Mouse (Mus musculus) left cerebral cortex, adult 8-10 months (tissue): ENCODE data around the gene Zfp946. TPM values are rescaled to one million over a fixed set of nuclear protein-coding genes. Genes with fewer than 3 reads are reported as not detected.

Experiments
- DNase-seq, 2 experiments: peaks; one replicate each; pipeline ENCODE4 v3.0.0; 2022; ENCODE audit warnings: low spot score in 2 of 2
- total RNA-seq, 4 experiments: library from RNA; stranded (reverse); gene quantifications; 2 replicates each; pipeline ENCODE4 v1.2.4; 2022

Zfp946 gene
- total RNA-seq, result 10 to 100 TPM; 11.6 to 15.9 (median 13.1) TPM

- peak; percentile 54 to 57 for DNase-seq
Observed at GRCm38 (mm10) chr17:22423952-22424617, at the start of gene Zfp946. TSS of gene Zfp946 (plus strand) at chr17:22424222.

DNA sequence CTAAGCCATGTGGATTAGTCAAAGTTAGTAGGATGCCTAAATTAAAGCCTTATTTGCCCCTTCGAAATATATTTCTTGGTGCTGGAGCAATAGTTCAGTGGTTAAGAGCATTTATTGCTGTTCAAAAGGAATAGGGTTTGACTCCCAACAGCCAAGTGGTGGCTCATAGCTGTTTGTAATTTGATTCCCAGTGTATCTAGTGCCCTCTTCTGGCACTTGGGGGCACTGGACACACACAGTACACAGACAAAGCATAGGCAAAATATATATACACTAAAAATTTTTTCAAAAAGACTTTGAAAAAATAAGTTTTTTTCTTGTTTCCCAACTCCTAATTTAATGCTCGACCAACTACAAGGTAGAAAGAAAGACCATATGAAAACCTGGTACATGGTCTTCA is 13.3 kb upstream of the Zfp946 start:
- DNase-seq, result no peak

GRCm38 (mm10) chr17:22417510-22417909 is 6.5 kb upstream of the Zfp946 start:
- peak in 1 of 2 experiments; percentile 37 for DNase-seq

DNA sequence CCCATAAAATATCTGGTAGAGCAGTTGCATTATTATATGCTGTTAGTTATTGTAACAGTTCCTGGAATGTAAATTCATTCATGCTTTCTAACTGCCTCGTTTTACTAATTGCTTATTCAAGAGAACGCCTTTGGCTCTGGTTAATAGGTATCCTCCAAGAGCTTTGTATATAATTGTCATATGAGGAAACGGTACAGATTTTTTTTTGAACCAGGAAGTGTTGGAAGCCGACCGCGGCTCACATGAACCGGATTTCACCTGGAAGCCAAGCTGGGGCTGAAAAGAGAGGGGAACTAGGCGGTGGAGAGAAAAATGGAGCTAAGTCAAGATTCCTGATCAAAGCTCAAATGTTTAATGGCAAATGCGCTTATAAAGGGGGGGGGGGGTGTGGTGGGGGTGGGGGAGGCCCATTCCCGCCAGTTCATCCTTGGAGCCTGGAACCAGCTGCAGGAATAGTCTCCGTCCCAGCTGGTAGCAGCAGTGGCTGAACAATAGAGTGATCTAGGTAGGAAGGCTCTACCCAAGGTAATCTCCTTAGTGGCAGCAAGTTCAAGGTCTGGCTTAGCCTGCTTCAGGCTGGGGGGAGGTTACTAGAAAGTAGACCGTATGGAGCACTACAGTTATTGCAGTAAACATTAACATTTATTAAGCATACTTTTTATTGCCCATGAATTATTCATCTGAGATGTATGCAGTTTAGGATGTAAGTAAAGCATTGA is 773 bp downstream of the Zfp946 start:
- DNase-seq, result no peak

DNA sequence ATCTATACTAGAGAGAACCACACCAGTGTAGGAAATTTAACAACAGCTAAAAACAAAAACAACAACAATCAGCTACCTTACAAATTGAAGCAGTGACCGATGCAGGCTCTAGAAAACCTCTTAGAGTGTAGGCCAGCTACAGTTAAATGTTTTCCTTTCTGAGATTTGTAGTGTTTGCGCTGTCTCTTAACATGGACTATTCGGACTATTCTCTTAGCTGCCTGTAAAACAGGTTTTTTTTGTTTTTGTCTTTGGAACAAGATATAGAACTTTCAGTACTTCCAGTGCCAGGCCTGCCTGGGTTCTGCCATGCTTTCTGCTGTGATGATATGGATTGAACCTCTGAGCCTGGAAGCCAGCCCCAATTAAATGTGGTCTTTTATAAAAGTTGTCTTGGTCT is 23.7 kb downstream of the Zfp946 start:
- no peak for DNase-seq

- DNase-seq, result no peak
Observed at GRCm38 (mm10) chr17:22497120-22497519, 73.1 kb downstream of the Zfp946 start.

Other genes starting within 250 kb of the Zfp946 start
- 1 to 10 TPM; 5.2 to 5.6 (median 5.4) TPM for gene Zfp994, start 198.6 kb upstream of the Zfp946 start, total RNA-seq
- gene CT030661.1, start 109.4 kb upstream of the Zfp946 start, total RNA-seq, result 10 to 100 TPM; 10.1 to 13.4 (median 12.3) TPM
- gene Zfp944, start 62.8 kb upstream of the Zfp946 start, total RNA-seq, result 10 to 100 TPM in 1 of 4 experiments, 1 to 10 TPM in 3; 8.2 to 10.4 (median 8.9) TPM
- 10 to 100 TPM in 2 of 4 experiments, 1 to 10 TPM in 2; 9.0 to 10.8 (median 10.0) TPM for gene Zfp758, start 62.8 kb upstream of the Zfp946 start, total RNA-seq
- gene Vmn2r111, start 149.3 kb downstream of the Zfp946 start, total RNA-seq, result not detected
- gene Vmn2r112, start 176.7 kb downstream of the Zfp946 start, total RNA-seq, result not detected